Comparison of ENCODE assay signal across 19 mouse cellular contexts in genomic region chr19:45430971-45431633, GRCm38 (mm10).
A peak's percentile ranks its signal among the peaks of the same experiment; 100 is the strongest.
DNase-seq lines count a peak whose midpoint lies in the region; ATAC-seq and TF ChIP-seq lines count a peak whose summit lies in the region.
"Had no signal": no experiment of that assay in that cellular context is flagged by ENCODE, and none has a peak within 500 bp of the region (broad histone marks: within the 10 kb centered on the region; RNA-seq: fewer than 3 reads in every experiment).

No protein-coding gene starts in this region.

- no peak overlapping the region for H3K9ac ChIP-seq in heart, embryonic 12.5 days
- no peak overlapping the region for H3K9ac ChIP-seq in lung, embryonic 14.5 days
- H3K9ac ChIP-seq: embryonic facial prominence, embryonic 15.5 days; forebrain, embryonic 12.5 days; hindbrain, embryonic 12.5 days; limb, embryonic 15.5 days; midbrain, embryonic 12.5 days had no signal

- H3K4me3 ChIP-seq in heart, embryonic 12.5 days: no peak overlapping the region
- no peak overlapping the region for H3K4me3 ChIP-seq in lung, embryonic 14.5 days (ENCODE audit: low read depth, low read length)
- H3K4me3 ChIP-seq: embryonic facial prominence, embryonic 15.5 days; forebrain, embryonic 12.5 days; hindbrain, embryonic 12.5 days; limb, embryonic 15.5 days; midbrain, embryonic 12.5 days had no signal

- ATAC-seq in heart, embryonic 12.5 days (ENCODE audit: insufficient number of reproducible peaks, low FRiP score): no peak
- no peak for ATAC-seq in lung, embryonic 14.5 days (ENCODE audit: insufficient read depth)

- H3K4me2 ChIP-seq in heart, embryonic 12.5 days: no peak overlapping the region
- no peak overlapping the region for H3K4me2 ChIP-seq in lung, embryonic 14.5 days
- H3K4me2 ChIP-seq: embryonic facial prominence, embryonic 15.5 days; forebrain, embryonic 12.5 days; hindbrain, embryonic 12.5 days; limb, embryonic 15.5 days; midbrain, embryonic 12.5 days had no signal

- no peak overlapping the region for H3K27ac ChIP-seq in heart, embryonic 12.5 days (ENCODE audit: poor library complexity, severe bottlenecking)
- no peak overlapping the region for H3K27ac ChIP-seq in lung, embryonic 14.5 days (ENCODE audit: low read depth)
- H3K27ac ChIP-seq: embryonic facial prominence, embryonic 15.5 days; forebrain, embryonic 12.5 days; hindbrain, embryonic 12.5 days; limb, embryonic 15.5 days; midbrain, embryonic 12.5 days had no signal

- TF ChIP-seq CTCF in lung, embryonic 14.5 days (IDR thresholded peaks at IDR 0.05; ENCODE audit: low read depth): peak; percentile 26; the same call in 1 of the 2 replicates

- no peaks in the 10 kb centered on the region for H3K9me3 ChIP-seq in heart, embryonic 12.5 days (replicated peaks)
- H3K9me3 ChIP-seq in lung, embryonic 14.5 days (ENCODE audit: low read depth, low read length): no peaks in the 10 kb centered on the region
- H3K9me3 ChIP-seq: embryonic facial prominence, embryonic 15.5 days; forebrain, embryonic 12.5 days; hindbrain, embryonic 12.5 days; limb, embryonic 15.5 days; midbrain, embryonic 12.5 days had no signal

- H3K36me3 ChIP-seq in heart, embryonic 12.5 days: no peaks in the 10 kb centered on the region
- no peaks in the 10 kb centered on the region for H3K36me3 ChIP-seq in lung, embryonic 14.5 days (ENCODE audit: insufficient read depth)
- H3K36me3 ChIP-seq: embryonic facial prominence, embryonic 15.5 days; forebrain, embryonic 12.5 days; hindbrain, embryonic 12.5 days; limb, embryonic 15.5 days; midbrain, embryonic 12.5 days had no signal

- H3K4me1 ChIP-seq in heart, embryonic 12.5 days (replicated peaks): peaks cover 11% of the 10 kb centered on the region
- peaks cover 3% of the 10 kb centered on the region; the same call in 1 of the 2 replicates for H3K4me1 ChIP-seq in lung, embryonic 14.5 days (ENCODE audit: insufficient read depth)
- H3K4me1 ChIP-seq: embryonic facial prominence, embryonic 15.5 days; forebrain, embryonic 12.5 days; midbrain, embryonic 12.5 days had no signal

- peak; percentile 81 for DNase-seq in heart, adult 11 months
- DNase-seq in lung, embryonic 14.5 days: no peak
- no peak for DNase-seq in lung, postnatal 14 days
- peak; percentile 57 for DNase-seq in R1 (ENCODE audit: low read depth, low spot score)
- peak; percentile 56 for DNase-seq in lung, postnatal 25 days (ENCODE audit: low spot score)
- no peak for DNase-seq in ovary, postnatal 14 days (ENCODE audit: low spot score)
- no peak for DNase-seq in right cerebral cortex, postnatal 14 days
- DNase-seq: cerebellum, adult 9-11 months; embryo, embryonic 11 days; heart, adult 18-20 months; kidney, postnatal 10 days; retina, postnatal 1 day; thymus, adult 18-20 months had no signal

- WGBS in heart, embryonic 12.5 days: 73% methylated on average over 6 of the region's 6 CpGs
- WGBS in lung, embryonic 14.5 days: 68% methylated on average over 6 of the region's 6 CpGs

- no peaks in the 10 kb centered on the region for H3K27me3 ChIP-seq in heart, embryonic 12.5 days (replicated peaks)
- H3K27me3 ChIP-seq in lung, embryonic 14.5 days (ENCODE audit: insufficient read depth, low read length): no peaks in the 10 kb centered on the region
- H3K27me3 ChIP-seq: embryonic facial prominence, embryonic 15.5 days; forebrain, embryonic 12.5 days; hindbrain, embryonic 12.5 days; limb, embryonic 15.5 days; midbrain, embryonic 12.5 days had no signal

Comparison
In these comparisons a context has a peak if more than half of its experiments do, and no peak if none do; other contexts are left out.
1. DNase-seq: peak in heart, adult 11 months (single experiment), R1 (single experiment) and lung, postnatal 25 days (single experiment); none in lung, embryonic 14.5 days (single experiment), lung, postnatal 14 days (single experiment), ovary, postnatal 14 days (single experiment) and right cerebral cortex, postnatal 14 days (single experiment).